Mouse (Mus musculus): Measurements from ENCODE around the gene Morf4l1. TPM values are rescaled to one million over a fixed set of nuclear protein-coding genes. Genes with fewer than 3 reads are reported as not detected.
"Not testable (repeated sequence)": the region's sequence is repeated elsewhere in the genome, so short reads cannot be mapped to it uniquely, and the experiment has no call there.

The Morf4l1 gene
- polyA plus RNA-seq, 1 experiment from 2014 or later = 192 TPM

DNA sequence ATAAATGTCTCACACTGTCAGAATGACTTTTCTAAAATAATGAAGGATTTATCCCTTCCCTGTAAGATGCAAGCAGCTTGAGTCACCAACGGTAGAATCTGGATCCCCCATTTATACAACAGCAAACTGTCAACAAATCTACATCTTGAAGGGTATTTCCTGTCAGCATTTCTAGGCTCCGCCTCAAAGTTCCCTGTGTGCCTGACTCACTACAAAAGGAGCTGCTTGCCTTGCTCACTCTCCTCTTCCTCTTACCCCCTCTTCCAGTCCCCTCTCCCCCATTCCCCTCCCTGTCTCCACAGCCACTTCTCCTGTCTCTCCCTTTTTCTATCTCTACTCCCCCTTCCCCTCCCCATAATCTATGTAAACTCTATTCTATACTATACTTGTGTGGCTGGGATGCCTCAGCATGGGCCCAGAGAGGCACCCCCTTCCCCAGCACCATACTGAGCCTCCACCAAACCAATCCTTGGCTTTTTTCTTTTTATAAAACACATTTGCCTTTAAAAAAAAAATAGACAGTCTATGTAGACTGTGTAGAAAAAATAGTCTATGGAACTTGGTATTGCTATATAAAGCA, 26.6 kb downstream of the Morf4l1 start:
- in situ Hi-C loops (cut with MboI; ENCODE audit: low pct_unique_long_range_greater_than_20kb) = no loop called here
- no peak for ATAC-seq
- CTCF ChIA-PET = no interaction called here
- no peak for DNase-seq (ENCODE audit: low read depth, low spot score)
- POLR2A ChIA-PET = no interaction called here
- H3K27me3 ChIP-seq = no peaks in the 10 kb centered on the region
- TF ChIP-seq CTCF (IDR thresholded peaks at IDR 0.05) = no peak

DNA sequence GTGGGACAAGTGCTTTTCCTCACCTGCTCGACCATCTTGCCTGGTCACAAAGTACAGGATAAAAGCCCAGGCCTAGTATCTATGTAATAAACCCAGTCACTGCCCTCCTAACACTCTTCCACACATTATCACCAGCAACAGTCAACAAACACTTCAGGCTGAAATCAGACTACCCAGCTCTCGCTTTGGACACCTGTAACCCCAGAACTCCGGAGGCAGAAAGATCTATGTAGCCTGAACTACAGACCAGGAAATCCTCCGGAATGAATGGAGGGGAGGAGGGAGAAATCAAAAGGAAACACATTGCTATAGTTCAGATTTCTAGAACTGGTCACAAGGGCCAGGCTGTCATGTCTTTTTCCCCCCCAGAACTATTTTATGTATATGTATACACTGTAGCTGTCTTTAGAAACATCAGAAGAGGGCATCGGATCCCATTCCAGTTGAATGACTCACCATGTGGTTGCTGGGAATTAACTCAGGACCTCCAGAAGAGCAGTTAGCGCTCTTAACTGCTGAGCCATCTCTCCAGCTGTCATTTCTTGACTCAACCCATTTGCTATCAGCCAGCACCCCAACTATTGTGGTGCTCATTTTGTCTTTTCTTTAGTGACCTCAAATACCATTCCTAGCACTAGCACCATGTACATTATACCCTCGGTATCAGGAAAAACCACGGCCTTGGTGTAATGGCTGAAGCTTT, 29.7 kb downstream of the Morf4l1 start:
- ChIA-PET CTCF (no interaction called here), POLR2A (interaction anchor here (0.6 kb wide), 1 partner anchor 9 kb away, joined by 3 read pairs; no protein-coding TSS in a partner anchor)
- DNase-seq (ENCODE audit: low read depth, low spot score) (no peak), ATAC-seq (peak; percentile 27)
- H3K27me3 ChIP-seq = no peaks in the 10 kb centered on the region
- in situ Hi-C loops (cut with MboI; ENCODE audit: low pct_unique_long_range_greater_than_20kb) = no loop called here
- TF ChIP-seq CTCF (IDR thresholded peaks at IDR 0.05) = no peak

DNA sequence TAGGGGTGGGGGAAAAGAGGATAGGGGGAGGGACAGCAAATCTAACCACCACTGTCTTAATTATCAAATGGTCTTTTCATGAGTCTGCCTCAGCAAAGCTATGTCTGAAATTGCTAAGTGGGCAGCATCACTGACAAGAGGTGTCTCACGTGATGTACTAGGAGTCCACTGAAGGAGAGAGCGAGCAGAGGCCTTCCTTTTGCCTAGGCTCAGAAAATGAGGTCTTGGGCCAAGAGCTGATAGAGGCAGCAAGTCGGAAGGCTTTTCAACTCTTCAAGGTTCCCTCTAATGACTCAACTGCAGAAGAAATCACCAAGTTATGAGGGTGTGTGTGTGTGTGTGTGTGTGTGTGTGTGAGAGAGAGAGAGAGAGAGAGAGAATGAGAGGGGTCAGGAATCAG, 30.4 kb downstream of the Morf4l1 start:
- POLR2A ChIA-PET = no interaction called here
- CTCF ChIA-PET = interaction anchor here (1.0 kb wide), 1 partner anchor 9 kb away, joined by 8 read pairs; no protein-coding TSS in a partner anchor
- DNase-seq (ENCODE audit: low read depth, low spot score) = no peak
- in situ Hi-C loops (cut with MboI; ENCODE audit: low pct_unique_long_range_greater_than_20kb) = no loop called here
- TF ChIP-seq CTCF (IDR thresholded peaks at IDR 0.05) = no peak
- H3K27me3 ChIP-seq = no peaks in the 10 kb centered on the region
- no peak for ATAC-seq

DNA sequence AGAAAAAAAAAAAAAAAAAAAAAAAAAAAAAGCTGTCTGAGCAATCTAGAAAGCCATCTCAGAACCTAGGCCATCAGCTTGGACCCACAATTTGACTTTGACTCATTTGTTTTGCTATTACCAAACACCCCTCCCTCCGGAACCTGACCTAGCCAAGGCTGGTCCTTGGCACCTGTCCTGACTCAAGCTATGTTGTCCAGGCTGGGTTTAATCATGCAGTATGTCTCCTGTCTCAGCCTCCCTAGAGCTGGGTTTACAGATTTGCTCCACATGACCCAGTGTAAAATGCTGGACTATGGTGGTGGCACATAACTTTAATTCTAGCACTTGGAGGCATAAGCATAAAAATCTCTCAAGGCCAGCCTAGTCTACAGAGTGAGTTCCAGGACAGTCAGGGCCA, 31.6 kb downstream of the Morf4l1 start:
- no peaks in the 10 kb centered on the region for H3K27me3 ChIP-seq
- no peak for TF ChIP-seq CTCF (IDR thresholded peaks at IDR 0.05)
- DNase-seq (ENCODE audit: low read depth, low spot score) (no peak), ATAC-seq (no peak)
- POLR2A ChIA-PET = no interaction called here
- CTCF ChIA-PET = interaction anchor here (0.7 kb wide), 1 partner anchor 44 kb away, joined by 3 read pairs; no protein-coding TSS in a partner anchor
- in situ Hi-C loops (cut with MboI; ENCODE audit: low pct_unique_long_range_greater_than_20kb) = no loop called here

DNA sequence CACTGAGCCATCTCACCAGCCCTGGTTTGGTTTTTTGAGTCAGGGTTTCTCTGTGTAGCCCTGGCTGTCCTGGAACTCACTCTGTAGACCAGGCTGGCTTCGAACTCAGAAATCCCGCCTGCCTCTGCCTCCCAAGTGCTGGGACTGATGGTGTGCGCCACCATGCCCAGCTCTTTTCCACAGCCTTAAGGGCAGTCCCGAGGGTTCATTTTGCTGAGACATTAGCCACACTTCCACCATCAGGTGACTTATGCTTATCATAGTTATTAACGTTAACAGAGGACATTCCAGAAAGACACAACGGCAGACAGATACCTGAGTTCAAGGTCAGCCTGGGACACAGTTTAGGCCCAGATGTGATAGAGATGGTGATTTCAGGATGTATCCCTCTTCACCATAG, 32.6 kb downstream of the Morf4l1 start:
- ATAC-seq; POLR2A ChIA-PET; DNase-seq (ENCODE audit: low read depth, low spot score); in situ Hi-C loops (cut with MboI; ENCODE audit: low pct_unique_long_range_greater_than_20kb); H3K27me3 ChIP-seq: not testable (repeated sequence)
- CTCF ChIA-PET = interaction anchor here (1.2 to 2.0 kb wide), 2 partner anchors 12 to 255 kb away, joined by 3 to 5 read pairs; no protein-coding TSS in a partner anchor

DNA sequence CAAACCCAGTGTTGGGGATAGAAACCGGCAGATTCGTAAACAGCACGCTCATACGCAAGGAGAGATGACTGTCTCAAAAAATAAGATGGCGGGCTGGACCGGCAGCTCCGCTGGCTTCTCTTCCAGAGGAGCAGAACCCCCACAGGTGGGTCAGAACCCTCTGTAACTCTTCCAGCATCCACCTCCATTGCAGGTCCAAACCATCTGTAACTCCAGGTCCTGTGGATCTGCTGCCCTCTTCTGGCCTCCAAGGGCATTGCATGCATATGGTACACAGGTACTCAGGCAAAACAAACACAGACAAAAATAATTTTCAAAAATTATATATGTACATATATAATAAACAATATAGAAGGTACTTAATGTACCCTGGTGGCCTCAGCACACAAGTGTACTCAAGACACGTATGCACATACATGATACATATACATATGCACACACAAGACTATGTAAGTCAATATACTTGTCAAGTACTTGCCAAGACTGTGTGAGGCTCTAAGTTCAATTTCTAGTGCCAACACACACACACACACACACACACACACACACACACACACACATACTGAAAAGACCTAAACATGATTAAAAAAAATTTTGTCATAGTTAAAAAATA, 37.6 kb downstream of the Morf4l1 start:
- DNase-seq (ENCODE audit: low read depth, low spot score) (no peak), ATAC-seq (peak; percentile 74)
- ChIA-PET CTCF (interaction anchor here (1.0 to 1.8 kb wide), 2 partner anchors 249 to 250 kb away, joined by 3 to 6 read pairs; no protein-coding TSS in a partner anchor), POLR2A (interaction anchor here (1.1 kb wide), 1 partner anchor 8 kb away, joined by 3 read pairs; no protein-coding TSS in a partner anchor)
- in situ Hi-C loops (cut with MboI; ENCODE audit: low pct_unique_long_range_greater_than_20kb) = loop anchor here (5.0 kb wide), 1 partner anchor 250 kb away; no protein-coding TSS in a partner anchor
- H3K27me3 ChIP-seq = no peaks in the 10 kb centered on the region
- peak; percentile 88 for TF ChIP-seq CTCF (IDR thresholded peaks at IDR 0.05)

DNA sequence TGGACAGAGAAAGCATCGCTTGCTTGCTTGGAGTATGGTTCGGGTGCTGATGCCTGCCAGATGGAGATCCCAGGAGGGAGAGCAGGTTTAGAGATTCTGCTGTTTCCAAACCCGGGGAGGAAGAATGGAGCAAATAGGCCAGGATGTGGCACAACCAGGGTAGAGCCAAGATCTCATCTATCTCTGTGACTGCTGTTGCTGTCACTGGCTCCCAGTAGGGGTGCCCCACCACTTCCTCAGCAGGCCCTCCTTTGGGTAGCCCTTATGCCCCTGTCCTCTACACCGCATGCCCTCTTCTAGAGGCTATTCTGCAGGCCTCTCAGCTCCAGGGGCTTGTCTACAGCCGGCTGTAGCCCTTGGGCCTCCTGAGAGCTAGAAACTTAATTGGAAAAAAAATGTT, 38.4 kb downstream of the Morf4l1 start:
- DNase-seq (ENCODE audit: low read depth, low spot score) = no peak
- POLR2A ChIA-PET = interaction anchor here (1.1 kb wide), 1 partner anchor 9 kb away, joined by 3 read pairs; no protein-coding TSS in a partner anchor
- TF ChIP-seq CTCF (IDR thresholded peaks at IDR 0.05) = no peak
- CTCF ChIA-PET = interaction anchor here (1.8 kb wide), 1 partner anchor 249 kb away, joined by 6 read pairs; no protein-coding TSS in a partner anchor
- no peak for ATAC-seq
- in situ Hi-C loops (cut with MboI; ENCODE audit: low pct_unique_long_range_greater_than_20kb) = loop anchor here (5.0 kb wide), 1 partner anchor 249 kb away; no protein-coding TSS in a partner anchor
- H3K27me3 ChIP-seq = no peaks in the 10 kb centered on the region

DNA sequence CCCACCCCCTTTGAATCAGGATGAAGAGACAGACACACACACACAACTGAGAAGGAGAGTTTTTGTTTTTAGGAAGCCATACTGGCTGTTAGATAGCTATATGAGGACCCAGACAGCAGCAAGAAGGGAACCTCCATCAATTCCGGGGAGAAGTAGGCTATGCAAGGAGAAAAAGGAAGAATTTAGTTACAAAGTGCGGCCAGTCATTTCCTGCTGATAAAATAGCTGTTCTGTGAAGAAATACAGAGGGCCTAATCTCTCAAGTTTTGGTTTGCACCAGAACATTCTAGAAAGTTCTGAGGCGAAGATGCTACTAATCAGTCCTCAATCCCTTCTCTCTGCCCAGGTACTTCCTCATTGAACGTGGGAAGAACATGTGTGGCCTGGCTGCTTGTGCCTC, 39.2 kb downstream of the Morf4l1 start:
- in situ Hi-C loops (cut with MboI; ENCODE audit: low pct_unique_long_range_greater_than_20kb) = loop anchor here (5.0 kb wide), 1 partner anchor 248 kb away; no protein-coding TSS in a partner anchor
- no peaks in the 10 kb centered on the region for H3K27me3 ChIP-seq
- ChIA-PET POLR2A (no interaction called here), CTCF (interaction anchor here (1.8 kb wide), 1 partner anchor 248 kb away, joined by 6 read pairs; no protein-coding TSS in a partner anchor)
- DNase-seq (ENCODE audit: low read depth, low spot score) = no peak
- TF ChIP-seq CTCF (IDR thresholded peaks at IDR 0.05) = no peak
- no peak for ATAC-seq

DNA sequence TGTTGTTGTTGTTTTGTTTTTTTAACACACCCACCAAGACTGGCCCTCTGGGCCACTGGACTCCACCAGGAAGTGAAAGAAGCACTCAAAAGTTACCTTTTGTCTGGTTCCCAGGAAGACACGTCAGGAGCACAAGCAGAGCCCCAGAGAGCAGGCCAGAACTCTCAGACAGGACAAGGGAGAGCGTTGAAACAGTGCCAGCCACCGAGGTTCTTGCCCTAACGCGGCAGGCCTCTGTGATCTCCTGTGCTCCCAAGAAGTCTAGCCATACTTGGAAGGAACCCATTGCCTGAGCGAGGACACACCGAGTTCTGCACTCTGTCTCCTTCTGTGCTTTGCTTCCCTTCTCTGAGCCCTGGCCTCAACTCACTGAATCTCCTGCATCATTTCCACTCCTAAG, 44.4 kb downstream of the Morf4l1 start:
- H3K27me3 ChIP-seq = no peaks in the 10 kb centered on the region
- CTCF ChIA-PET = no interaction called here
- TF ChIP-seq CTCF (IDR thresholded peaks at IDR 0.05) = no peak
- POLR2A ChIA-PET = no interaction called here
- no peak for ATAC-seq
- DNase-seq (ENCODE audit: low read depth, low spot score) = no peak
- in situ Hi-C loops (cut with MboI; ENCODE audit: low pct_unique_long_range_greater_than_20kb) = no loop called here

DNA sequence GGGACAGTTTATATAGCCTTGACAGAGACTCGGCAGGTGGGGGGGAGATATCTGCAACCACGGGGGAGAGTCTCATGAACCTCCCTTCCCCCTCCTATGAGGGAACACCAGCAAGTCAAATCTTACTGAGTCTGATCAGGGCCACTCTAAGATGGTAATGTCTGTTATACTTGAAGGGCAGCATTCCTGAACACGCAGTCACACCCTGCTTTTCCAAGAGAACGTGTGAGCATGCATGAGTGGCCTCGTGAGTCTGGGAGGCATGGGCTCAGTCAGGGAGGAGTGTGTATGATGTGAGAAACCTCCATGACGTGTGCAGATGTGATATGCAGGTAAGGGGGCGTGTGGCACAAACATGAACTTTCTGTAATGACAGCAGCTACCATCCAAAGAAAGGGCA, 45.1 kb downstream of the Morf4l1 start:
- DNase-seq (ENCODE audit: low read depth, low spot score) (no peak), ATAC-seq (peak; percentile 82)
- no peak for TF ChIP-seq CTCF (IDR thresholded peaks at IDR 0.05)
- ChIA-PET CTCF (no interaction called here), POLR2A (no interaction called here)
- in situ Hi-C loops (cut with MboI; ENCODE audit: low pct_unique_long_range_greater_than_20kb) = no loop called here
- no peaks in the 10 kb centered on the region for H3K27me3 ChIP-seq

DNA sequence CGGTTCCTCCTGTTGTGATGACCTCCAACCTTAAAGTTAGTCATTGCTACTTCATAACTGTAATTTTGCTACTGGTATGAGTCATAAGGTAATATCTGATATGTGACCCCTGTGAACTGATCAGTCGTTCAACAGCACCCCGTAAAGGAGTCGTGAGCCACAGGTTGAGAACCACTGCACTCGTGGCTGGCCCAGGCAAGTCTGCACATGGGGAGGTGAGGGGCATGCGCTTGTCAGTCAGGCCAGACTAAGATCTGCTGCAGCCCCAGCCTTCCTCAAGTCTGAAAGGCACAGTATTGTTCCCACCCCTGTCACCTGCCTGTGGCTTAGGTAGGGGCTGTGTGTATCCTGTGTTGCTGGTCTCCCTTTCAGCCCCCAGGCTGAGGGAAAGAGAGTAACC, 45.8 kb downstream of the Morf4l1 start:
- no peak for DNase-seq (ENCODE audit: low read depth, low spot score)
- POLR2A ChIA-PET = no interaction called here
- ATAC-seq = no peak
- no peak for TF ChIP-seq CTCF (IDR thresholded peaks at IDR 0.05)
- no peaks in the 10 kb centered on the region for H3K27me3 ChIP-seq
- CTCF ChIA-PET = no interaction called here
- in situ Hi-C loops (cut with MboI; ENCODE audit: low pct_unique_long_range_greater_than_20kb) = no loop called here

Data from Patski (cell line).